Mouse (Mus musculus): Measurements from ENCODE around the gene Wasf2.

Wasf2 gene

DNA sequence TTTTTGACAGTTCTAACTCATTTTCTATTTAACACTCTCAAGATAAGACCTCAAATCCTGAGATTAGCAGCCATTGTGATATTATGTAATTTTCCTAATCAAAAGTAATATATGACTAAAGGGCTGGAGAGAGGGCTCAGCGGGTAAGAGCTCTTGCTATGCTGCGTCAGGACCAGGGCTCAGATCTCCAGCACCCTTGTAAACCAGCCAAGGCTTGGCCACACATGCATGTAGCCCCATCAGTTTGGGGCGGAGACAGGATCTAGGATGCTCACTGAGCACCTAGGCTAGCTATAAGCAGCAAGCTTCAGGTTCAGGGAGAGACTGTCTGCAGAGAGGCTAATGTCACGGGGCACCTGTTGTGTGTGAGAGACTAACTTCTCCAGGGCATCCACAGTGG, 42.1 kb downstream of the Wasf2 start:
- CTCF ChIA-PET, result interaction anchor here (0.5 to 1.0 kb wide), 3 partner anchors 33 to 869 kb away, joined by 3 to 4 read pairs (median 3); no protein-coding TSS in a partner anchor

DNA sequence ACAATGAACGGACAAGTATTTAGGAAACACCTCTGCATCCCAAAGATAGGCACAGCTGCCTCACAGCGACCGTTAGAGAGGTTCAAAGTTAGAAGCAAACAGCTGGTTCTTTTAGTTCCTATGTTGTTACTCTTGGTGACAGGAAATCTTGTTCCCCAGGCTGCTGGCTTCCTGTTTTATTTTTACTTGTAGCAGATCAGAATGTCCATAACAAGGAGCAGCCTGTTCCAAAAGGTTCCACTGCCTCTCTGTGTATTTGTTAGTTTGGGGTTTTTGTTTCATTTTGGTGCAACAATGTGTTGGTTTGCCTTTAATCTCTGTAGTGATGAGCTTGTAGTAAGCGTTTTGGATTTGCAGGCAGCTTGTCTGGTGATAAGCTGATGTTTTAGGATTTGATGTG, 44.1 kb downstream of the Wasf2 start:
- CTCF ChIA-PET, result interaction anchor here (1.1 kb wide), 1 partner anchor 27 kb away, joined by 3 read pairs; no protein-coding TSS in a partner anchor

DNA sequence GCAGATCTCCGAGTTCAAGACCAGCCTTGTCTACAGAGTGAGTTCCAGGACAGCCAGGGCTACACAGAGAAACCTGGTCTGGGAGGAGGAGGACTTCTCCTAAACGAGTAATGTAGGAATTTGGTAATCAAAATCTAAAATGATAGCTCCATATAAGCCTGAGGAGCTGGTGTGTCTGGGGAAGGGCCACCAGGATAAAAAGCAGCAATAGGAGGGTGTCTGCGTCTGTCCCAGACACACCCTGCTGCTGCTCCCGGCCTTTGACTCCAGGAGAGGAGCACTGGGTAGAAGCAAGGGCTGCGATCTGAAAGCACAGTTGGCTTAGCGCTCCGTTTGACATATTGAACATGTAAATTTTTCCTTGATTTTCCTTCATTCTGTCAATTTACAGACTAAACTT, 45.0 kb downstream of the Wasf2 start:
- CTCF ChIA-PET, result interaction anchor here (1.1 kb wide), 1 partner anchor 36 kb away, joined by 3 read pairs; no protein-coding TSS in a partner anchor

DNA sequence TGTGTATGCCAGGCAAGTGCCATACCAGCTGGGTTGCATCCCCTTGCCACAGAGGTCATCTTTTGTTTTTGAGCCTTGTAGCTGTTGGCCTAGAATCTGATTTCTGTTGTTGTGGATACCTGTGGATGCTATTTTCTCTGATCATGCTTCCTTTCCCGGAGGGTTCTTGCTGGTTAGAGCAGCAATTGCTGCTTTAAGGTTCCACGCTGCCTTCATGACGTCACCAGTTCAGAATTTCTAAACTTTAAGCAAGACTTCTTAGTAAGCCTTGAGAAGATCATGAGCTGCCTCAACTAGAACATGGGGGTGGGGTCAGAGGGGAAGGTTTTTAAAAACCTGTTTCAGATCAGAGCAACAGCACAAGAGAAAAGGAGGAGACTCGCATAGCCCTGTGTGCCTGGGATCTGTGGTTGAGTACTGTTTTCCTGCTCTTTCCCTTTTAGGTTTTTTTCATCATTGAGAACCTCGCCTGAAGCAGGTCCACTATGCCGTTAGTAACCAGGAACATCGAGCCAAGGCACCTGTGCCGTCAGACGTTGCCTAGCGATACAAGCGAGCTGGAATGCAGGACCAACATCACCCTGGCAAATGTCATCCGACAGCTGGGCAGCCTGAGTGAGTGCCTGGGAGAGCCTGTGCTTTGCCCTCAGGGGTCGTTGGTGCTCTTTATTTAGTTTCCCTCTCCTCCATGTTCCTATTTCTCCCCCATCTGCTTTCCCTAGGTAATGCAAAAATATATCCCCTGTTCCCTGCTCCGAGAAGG, 45.9 kb downstream of the Wasf2 start:
- CTCF ChIA-PET, result interaction anchor here (1.1 kb wide), 1 partner anchor 37 kb away, joined by 3 read pairs; no protein-coding TSS in a partner anchor

DNA sequence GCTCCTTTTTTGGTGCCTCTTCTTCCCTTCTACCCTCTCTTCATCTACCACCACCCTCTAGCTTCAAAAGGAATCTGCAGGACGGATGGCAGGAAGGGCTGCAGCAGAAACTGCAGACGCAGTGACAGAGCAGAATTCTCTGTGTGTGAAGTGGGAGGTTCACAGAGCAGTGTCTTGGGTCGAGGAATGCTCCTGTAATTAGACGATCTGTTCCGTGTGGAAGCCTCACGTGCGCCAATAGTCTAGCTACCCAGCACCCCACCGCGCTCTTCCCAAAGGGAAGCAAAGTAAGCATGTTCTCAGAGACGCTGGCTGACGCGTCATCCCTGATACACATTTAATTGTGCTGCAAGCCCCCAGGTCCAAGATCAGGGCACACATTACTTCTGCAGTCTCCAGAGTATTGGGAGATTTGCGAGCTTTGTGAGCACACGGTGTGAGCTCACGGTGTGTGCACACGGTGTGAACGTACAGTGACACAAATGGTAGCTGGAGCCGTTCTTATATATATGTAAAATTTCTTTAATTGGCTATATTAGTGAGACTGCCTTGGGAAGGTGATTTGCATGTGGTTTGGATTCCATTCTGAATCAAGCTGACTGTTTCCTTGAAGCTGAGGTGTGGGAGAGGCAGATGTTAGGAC, 46.6 kb downstream of the Wasf2 start:
- CTCF ChIA-PET, result interaction anchor here (0.5 to 0.7 kb wide), 3 partner anchors 34 to 569 kb away, joined by 3 to 6 read pairs (median 3); no protein-coding TSS in a partner anchor

DNA sequence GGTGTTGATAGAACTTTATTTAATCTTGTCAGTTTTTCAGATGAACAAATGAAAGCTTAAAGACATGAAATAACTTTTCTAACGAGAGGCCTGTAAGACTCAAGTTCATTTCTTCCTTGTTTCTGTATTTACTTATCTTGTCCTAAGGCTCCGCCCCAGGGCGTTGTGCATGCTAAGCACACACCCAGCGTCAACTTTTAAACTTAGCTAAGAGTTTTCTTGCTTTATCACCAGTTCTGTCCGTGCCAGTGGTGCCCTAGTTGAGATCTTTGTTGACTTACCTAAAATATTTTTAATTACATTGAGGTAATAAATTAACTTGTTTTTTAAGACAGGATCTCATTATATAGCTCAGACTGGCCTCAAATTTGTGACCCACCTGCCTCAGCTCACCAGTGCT, 48.0 kb downstream of the Wasf2 start:
- CTCF ChIA-PET, result interaction anchor here (0.5 to 1.1 kb wide), 2 partner anchors 9 to 174 kb away, joined by 3 to 4 read pairs; no protein-coding TSS in a partner anchor

DNA sequence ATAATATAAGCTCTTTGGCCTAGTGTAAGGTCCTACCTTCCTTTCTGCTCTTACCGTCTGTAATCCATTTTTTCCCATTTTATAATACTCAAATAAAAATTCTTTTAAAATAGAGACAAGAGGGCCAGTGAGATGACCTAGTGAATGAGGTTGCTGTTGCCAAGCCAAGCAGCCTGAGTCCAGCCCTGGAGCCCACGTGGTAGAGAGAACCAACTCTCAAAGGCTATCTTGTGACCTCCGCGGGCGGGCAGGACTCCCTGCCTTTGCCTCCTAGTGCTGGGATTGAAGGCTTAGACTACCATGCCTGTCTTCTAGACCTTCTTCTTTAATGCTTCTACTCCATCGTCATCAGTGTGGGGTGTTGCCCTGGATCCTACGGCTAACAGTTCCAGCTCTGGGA, 49.0 kb downstream of the Wasf2 start:
- CTCF ChIA-PET, result interaction anchor here (1.1 kb wide), 1 partner anchor 8 kb away, joined by 4 read pairs; no protein-coding TSS in a partner anchor

DNA sequence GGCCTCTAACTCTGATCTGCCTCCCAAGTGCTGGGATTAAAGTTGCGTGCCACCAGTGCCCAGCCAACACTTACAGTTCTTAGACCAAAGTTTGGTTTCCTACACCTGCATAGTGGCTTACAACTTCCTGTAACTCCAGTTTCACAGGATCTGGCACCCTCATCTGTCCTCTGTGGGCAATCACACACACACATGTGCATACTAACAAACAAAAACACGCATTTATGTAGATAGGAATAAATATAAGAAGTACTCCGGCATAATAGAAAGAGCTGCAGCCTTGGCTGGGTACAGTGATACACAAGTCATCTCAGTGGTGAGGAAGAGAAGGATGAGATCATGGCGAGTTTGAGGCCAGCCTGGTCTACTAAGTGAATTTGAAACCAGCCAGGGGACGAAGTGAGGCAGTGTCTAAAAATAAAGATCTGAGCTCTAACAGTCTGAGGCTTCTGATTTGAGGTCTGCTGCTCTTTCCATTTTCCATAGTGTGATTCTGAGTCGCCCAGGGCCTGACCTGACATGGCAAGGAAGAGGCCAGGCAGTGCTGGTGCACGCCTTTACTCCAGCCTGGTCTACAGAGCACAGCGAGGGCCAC, 52.2 kb downstream of the Wasf2 start:
- CTCF ChIA-PET, result no interaction called here

DNA sequence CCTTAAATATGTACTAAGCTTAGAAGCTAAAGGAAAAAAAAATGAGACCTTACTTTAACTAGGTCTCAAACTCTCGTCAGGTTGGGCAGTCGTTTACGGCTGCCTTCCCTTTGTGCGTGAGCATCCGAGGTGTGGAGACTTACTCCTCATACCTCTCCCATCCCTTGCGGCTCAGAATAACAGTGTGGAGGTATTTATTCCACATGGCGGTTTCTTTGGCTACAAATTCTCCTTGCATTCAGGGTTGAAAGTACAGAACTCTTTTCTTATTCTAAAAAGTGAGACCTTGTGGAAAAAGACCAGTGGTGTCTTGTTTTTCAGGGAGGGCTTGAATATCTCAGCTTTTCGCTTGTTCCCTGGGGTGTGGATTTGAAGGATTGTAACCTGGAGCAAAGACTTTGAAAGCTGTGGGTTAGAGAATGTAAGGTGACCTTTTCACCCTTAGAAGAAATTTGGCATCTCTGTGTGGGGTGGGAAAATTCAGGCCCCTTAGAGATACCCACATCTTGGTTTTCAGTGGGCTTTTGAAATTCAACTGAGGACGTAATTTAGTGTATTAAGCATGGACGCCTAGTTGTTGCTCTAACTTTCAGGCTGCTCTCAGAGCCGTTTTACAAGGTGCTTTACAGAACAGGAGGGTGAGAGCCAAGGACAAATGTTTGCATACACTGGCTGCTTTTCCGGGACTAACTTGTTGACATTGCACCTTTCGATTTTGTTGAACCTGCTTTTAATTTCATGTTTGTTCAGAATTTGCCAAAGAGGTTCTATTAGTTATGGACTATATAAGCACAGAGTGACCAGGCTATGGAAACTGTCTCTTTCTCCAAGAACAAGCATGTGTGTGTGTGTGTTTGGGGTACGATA, 54.0 kb downstream of the Wasf2 start:
- CTCF ChIA-PET, result interaction anchor here (0.5 to 0.7 kb wide), 2 partner anchors 14 to 60 kb away, joined by 3 read pairs; no protein-coding TSS in a partner anchor

DNA sequence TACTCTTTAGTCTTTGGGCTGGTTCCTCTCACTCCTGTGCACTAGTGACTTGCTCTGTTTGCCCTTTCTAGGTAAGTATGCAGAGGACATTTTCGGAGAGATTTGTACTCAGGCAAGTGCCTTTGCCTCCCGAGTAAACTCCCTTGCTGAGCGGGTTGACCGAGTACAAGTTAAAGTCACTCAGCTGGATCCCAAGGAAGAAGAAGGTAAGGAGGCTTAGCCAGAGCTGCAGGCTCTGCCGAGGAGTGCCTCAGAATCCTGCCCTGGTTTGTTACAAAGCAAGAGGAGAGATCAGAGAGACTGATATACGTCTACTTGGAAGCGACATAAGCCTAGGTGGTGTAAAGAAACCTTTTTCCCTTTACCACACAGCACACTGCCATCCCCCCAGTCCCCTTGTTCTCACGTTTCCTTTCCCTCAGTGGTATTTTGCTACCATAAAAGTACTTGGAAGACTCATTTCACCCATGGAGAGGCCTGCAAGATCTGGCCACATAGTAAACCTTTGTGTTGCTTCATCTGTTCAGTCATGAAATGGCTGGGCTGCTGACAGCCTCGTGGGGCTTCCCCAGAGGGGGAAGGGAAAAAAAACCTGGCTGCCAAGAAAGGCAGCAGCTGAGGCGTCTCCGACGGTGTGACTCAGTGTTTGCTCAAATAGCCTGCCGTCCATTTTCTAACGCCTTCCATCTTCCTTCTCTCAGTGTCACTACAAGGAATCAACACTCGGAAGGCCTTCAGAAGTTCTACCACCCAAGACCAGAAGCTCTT, 54.8 kb downstream of the Wasf2 start:
- CTCF ChIA-PET, result interaction anchor here (0.6 to 0.7 kb wide), 3 partner anchors 43 to 195 kb away, joined by 3 to 7 read pairs (median 4); no protein-coding TSS in a partner anchor

DNA sequence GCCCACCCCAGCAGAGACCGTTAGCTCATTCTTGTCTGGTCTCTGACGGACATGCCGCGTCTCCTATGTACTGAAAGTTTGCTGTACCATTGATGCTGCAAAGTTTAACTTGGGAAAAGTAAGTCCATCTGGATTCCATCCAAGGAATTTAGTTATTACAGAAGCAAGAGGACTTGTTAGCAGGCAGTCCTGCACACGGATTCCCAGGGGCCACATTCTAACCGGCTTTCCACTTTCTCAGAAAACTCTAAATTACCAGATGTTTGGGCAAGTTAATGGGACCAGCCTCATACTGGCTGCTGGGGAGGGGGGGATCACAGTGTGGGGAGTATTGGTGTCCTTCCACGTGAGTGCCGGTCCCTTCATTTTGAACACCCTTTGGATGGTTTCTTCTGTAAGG, 55.6 kb downstream of the Wasf2 start:
- CTCF ChIA-PET, result interaction anchor here (0.6 kb wide), 1 partner anchor 43 kb away, joined by 7 read pairs; no protein-coding TSS in a partner anchor

DNA sequence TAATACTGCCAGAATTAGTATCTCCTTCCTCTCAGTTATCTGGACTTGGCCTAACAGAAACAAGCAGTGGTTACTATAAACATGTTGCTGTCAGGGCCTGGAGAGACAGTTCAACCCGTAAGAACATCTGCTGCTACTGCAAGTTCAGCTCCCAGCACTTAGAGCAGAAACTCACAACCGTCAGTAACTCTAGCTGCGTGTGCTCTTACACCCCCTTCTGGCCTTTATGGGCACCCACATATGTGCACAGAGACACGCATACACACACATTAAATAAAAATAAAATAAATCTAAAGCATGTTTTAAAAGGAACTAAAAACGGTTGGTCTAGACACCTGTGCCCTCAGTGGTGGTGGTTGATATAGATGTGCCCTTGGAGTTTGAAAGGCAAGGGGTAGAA, 56.6 kb downstream of the Wasf2 start:
- CTCF ChIA-PET, result interaction anchor here (1.0 kb wide), 1 partner anchor 8 kb away, joined by 4 read pairs; no protein-coding TSS in a partner anchor

DNA sequence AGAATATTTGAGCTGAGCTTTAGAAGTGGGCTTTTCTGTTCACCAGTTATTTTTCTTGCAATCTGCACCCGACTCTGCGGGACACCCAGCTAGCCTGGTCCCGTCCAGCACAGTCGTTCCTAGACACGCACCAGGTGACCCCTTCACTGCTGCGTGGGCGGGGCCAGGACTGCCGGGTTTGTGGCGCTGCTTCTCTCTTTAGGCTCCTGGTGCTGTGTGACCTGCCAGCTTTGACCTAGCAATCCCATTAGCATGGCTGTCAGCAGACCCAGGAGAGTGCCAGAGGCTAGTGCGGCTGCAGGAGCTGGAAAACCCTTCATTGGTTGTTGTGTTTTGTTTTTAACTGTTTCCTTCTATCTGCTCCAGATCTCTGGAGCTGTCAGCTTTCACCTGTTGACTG, 59.1 kb downstream of the Wasf2 start:
- CTCF ChIA-PET, result no interaction called here

DNA sequence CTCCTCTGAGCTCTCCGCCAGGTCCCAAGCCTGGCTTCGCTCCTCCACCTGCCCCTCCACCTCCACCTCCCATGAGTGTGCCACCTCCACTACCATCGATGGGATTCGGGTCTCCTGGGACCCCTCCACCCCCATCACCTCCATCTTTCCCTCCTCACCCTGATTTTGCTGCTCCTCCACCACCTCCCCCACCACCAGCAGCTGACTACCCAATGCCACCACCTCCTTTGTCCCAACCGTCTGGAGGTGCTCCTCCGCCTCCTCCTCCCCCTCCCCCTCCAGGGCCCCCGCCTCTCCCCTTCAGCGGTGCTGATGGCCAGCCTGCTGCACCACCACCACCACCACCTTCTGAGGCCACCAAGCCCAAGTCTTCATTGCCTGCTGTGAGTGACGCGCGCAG, 64.2 kb downstream of the Wasf2 start:
- CTCF ChIA-PET, result no interaction called here

DNA sequence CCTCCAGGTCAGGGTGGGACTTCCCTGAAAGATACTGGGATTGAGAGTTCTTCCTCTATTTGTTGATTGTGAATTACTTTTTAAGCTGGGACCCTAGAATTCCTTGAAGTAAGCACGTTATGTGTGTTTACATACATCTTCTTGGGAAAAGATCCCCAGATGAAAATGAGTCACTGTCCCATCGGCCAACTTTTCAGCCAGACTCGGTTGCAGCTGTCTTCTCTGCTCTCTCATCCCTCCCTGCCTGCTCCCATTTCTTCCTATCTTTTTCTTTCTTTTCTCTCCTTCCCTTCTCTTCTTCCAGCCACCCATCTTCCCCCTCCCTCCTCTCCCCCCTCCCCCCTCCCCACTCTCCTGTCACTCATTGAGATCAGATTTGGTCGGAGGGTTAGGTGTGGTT, 64.7 kb downstream of the Wasf2 start:
- CTCF ChIA-PET, result no interaction called here

DNA sequence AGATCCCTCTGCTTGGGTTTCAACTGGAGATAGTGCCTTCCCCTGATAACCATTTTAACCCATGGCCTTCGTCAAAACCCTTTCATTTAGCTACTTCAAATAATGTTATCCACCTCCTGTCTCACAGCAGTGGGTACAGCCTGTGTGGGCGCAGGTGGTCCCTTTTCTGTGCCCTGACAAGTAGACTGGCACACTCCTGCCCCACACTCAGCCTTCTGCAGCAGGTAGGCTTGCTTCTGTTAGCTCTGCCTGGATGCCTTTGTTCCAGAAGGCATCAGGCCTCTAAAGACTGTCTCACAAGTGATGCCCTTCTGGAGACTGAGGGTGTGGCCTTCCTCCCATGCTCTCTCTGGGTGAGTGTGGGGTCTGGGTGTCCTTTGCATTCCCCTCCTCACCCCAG, 65.8 kb downstream of the Wasf2 start:
- CTCF ChIA-PET, result interaction anchor here (0.5 to 0.6 kb wide), 3 partner anchors 17 to 120 kb away, joined by 3 to 5 read pairs (median 5); no protein-coding TSS in a partner anchor

DNA sequence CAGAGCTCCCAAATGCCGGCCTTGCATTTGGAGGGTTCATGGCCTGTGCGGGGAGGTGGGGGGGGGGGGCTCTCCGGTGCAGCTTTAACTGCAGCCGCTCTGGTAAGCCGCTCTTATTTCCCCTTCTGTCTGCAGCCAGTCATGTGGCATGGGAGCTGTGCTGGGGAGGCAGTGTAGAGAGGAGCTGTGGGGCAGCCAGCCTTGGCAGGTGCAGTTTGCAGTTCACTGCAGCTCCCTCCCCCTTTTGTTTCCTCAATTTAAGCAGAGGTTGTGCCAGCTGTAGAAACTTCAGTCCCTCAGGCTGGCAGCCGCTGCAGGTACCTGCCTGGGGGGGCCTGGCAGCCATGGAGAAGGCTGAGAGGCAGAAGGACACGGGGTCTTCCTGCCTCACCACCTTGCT, 66.5 kb downstream of the Wasf2 start:
- CTCF ChIA-PET, result interaction anchor here (0.6 kb wide), 1 partner anchor 43 kb away, joined by 5 read pairs; no protein-coding TSS in a partner anchor

DNA sequence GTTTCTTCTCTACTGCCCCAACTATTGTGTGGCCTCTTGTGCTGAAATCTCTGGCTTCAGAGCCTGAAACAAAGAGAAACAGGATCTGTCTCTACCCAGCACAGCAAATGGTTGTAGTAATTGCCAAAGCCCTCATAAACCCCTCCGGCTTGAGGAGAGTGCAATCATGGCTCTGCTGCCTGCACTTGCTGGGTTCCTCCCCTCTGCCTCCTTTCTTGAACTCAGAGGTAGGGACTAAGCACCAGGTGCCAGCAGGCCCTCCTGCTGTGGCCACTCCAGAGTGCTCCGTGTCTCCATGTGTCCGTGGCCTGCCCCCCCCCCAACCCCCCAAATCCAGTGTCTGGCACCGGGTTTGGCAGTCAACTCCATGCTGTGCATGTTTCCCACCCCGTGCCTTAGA, 67.0 kb downstream of the Wasf2 start:
- CTCF ChIA-PET, result no interaction called here

DNA sequence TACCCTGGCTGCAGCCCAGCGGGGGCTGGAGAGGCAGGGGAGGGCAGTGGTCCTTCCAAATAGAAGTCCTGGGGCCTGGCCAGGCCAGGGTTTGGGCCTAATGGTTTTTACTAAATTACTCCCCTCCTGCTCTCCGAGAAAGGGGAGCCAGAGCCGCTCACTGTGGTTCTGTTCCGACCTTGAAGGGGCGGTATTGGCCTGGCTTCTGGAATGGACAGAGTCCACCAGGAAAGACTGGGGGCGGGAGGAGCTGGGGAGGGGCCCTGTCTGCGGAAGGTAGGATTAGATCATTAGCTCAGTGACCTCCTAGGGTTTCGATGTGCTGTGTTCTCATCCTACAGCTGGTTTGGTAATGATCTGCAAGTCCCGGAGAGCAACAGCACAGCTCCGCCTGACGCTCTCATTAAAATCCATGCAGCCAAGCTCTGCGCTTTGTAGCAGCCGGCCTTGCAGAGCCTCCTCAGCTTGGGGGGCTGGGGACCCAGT, 67.5 kb downstream of the Wasf2 start:
- CTCF ChIA-PET, result interaction anchor here (0.6 kb wide), 1 partner anchor 60 kb away, joined by 3 read pairs; no protein-coding TSS in a partner anchor

Data from spleen, embryonic (tissue).